9 mouse cellular contexts compared by ENCODE assay signal in genomic region chr11:116437541-116437940, GRCm38 (mm10). TPM values are rescaled to one million over a fixed set of nuclear protein-coding genes. Genes with fewer than 3 reads are reported as not detected.
DNase-seq lines count a peak whose midpoint lies in the region; ATAC-seq lines count a peak whose summit lies in the region.
"Had no signal": no experiment of that assay in that cellular context is flagged by ENCODE, and none has a peak within 500 bp of the region (broad histone marks: within the 10 kb centered on the region; RNA-seq: fewer than 3 reads in every experiment).

No protein-coding gene starts in this region.

- no peak overlapping the region for H3K4me2 ChIP-seq in forebrain, embryonic 12.5 days
- H3K4me2 ChIP-seq in forebrain, embryonic 11.5 days (ENCODE audit: low read depth, low read length, severe bottlenecking): no peak overlapping the region
- H3K4me2 ChIP-seq in lung, embryonic 15.5 days: no peak overlapping the region; the same call in 1 of the 2 replicates
- H3K4me2 ChIP-seq in hindbrain, embryonic 15.5 days: no peak overlapping the region
- peak overlapping the region; percentile 79; the same call in 1 of the 2 replicates for H3K4me2 ChIP-seq in neural tube, embryonic 15.5 days

- no peak overlapping the region for H3K4me3 ChIP-seq in forebrain, embryonic 12.5 days (replicated peaks)
- H3K4me3 ChIP-seq in forebrain, embryonic 11.5 days (ENCODE audit: low read depth, low read length): no peak overlapping the region
- no peak overlapping the region for H3K4me3 ChIP-seq in lung, embryonic 15.5 days
- H3K4me3 ChIP-seq in hindbrain, embryonic 15.5 days: no peak overlapping the region
- H3K4me3 ChIP-seq in neural tube, embryonic 15.5 days (replicated peaks): no peak overlapping the region

- H3K9ac ChIP-seq in forebrain, embryonic 12.5 days: no peak overlapping the region; the same call in 1 of the 2 replicates
- H3K9ac ChIP-seq in forebrain, embryonic 11.5 days (ENCODE audit: low read length): no peak overlapping the region
- no peak overlapping the region for H3K9ac ChIP-seq in lung, embryonic 15.5 days
- 0 out of 2 replicates have a peak overlapping the region, but pooled peaks have one; percentile 17 for H3K9ac ChIP-seq in hindbrain, embryonic 15.5 days
- no peak overlapping the region for H3K9ac ChIP-seq in neural tube, embryonic 15.5 days (replicated peaks)

- no peak for ATAC-seq in forebrain, embryonic 12.5 days (ENCODE audit: low FRiP score)
- no peak for ATAC-seq in forebrain, embryonic 11.5 days (replicated peaks; ENCODE audit: low FRiP score)
- ATAC-seq in lung, embryonic 15.5 days (ENCODE audit: borderline replicate concordance, extremely low read depth, low FRiP score, low TSS enrichment): no peak
- no peak for ATAC-seq in hindbrain, embryonic 15.5 days (ENCODE audit: low FRiP score, low read depth)
- ATAC-seq in neural tube, embryonic 15.5 days (ENCODE audit: low FRiP score): no peak
- ATAC-seq in cerebellum, adult (ENCODE audit: insufficient number of reproducible peaks, low FRiP score, low TSS enrichment): no peak
- ATAC-seq in megakaryocyte-erythroid progenitor cell, adult 5-6 weeks (replicated peaks; ENCODE audit: low FRiP score, low TSS enrichment, poor library complexity, severe bottlenecking): no peak

- DNase-seq in forebrain, embryonic 11.5 days (ENCODE audit: low spot score): no peak
- no peak for DNase-seq in lung, postnatal 4 days
- DNase-seq: cerebellum, adult 2 months had no signal

- H3K9me3 ChIP-seq in forebrain, embryonic 12.5 days: no peaks in the 10 kb centered on the region
- H3K9me3 ChIP-seq in forebrain, embryonic 11.5 days (ENCODE audit: control insufficient read depth, low read length): no peaks in the 10 kb centered on the region
- H3K9me3 ChIP-seq in lung, embryonic 15.5 days: no peaks in the 10 kb centered on the region
- H3K9me3 ChIP-seq in hindbrain, embryonic 15.5 days: no peaks in the 10 kb centered on the region
- no peaks in the 10 kb centered on the region for H3K9me3 ChIP-seq in neural tube, embryonic 15.5 days (replicated peaks)

- H3K27ac ChIP-seq in forebrain, embryonic 12.5 days: 0 out of 2 replicates have a peak overlapping the region, but pooled peaks have one; percentile 25
- no peak overlapping the region for H3K27ac ChIP-seq in forebrain, embryonic 11.5 days (ENCODE audit: low read depth, low read length)
- 0 out of 2 replicates have a peak overlapping the region, but pooled peaks have one; percentile 33 for H3K27ac ChIP-seq in lung, embryonic 15.5 days
- no peak overlapping the region for H3K27ac ChIP-seq in hindbrain, embryonic 15.5 days (replicated peaks)
- H3K27ac ChIP-seq in neural tube, embryonic 15.5 days (replicated peaks): 0 out of 2 replicates have a peak overlapping the region, but pooled peaks have one; percentile 18

- peaks cover 36% of the 10 kb centered on the region for H3K36me3 ChIP-seq in forebrain, embryonic 12.5 days (replicated peaks)
- peaks cover 6% of the 10 kb centered on the region; the same call in 1 of the 2 replicates for H3K36me3 ChIP-seq in forebrain, embryonic 11.5 days (ENCODE audit: control insufficient read depth, insufficient read depth, low read length)
- H3K36me3 ChIP-seq in lung, embryonic 15.5 days: peaks cover 24% of the 10 kb centered on the region
- H3K36me3 ChIP-seq in hindbrain, embryonic 15.5 days: peaks cover 3% of the 10 kb centered on the region; the same call in 1 of the 2 replicates
- H3K36me3 ChIP-seq in neural tube, embryonic 15.5 days: peaks cover 19% of the 10 kb centered on the region; the same call in 1 of the 2 replicates

- WGBS in forebrain, embryonic 12.5 days: 89% methylated on average over 11 of the region's 11 CpGs
- 86% methylated on average over 11 of the region's 11 CpGs for WGBS in forebrain, embryonic 11.5 days
- 77% methylated on average over 11 of the region's 11 CpGs for WGBS in lung, embryonic 15.5 days
- WGBS in hindbrain, embryonic 15.5 days: 91% methylated on average over 11 of the region's 11 CpGs
- WGBS in neural tube, embryonic 15.5 days: 80% methylated on average over 11 of the region's 11 CpGs

- H3K4me1 ChIP-seq in forebrain, embryonic 12.5 days: peaks cover 33% of the 10 kb centered on the region
- H3K4me1 ChIP-seq in forebrain, embryonic 11.5 days (replicated peaks; ENCODE audit: control insufficient read depth, insufficient read depth, low read length): peaks cover 7% of the 10 kb centered on the region; the same call in 1 of the 2 replicates
- peaks cover 48% of the 10 kb centered on the region for H3K4me1 ChIP-seq in lung, embryonic 15.5 days
- peaks cover 29% of the 10 kb centered on the region for H3K4me1 ChIP-seq in hindbrain, embryonic 15.5 days (replicated peaks)
- H3K4me1 ChIP-seq in neural tube, embryonic 15.5 days: peaks cover 30% of the 10 kb centered on the region

- H3K27me3 ChIP-seq in forebrain, embryonic 12.5 days: no peaks in the 10 kb centered on the region
- no peaks in the 10 kb centered on the region for H3K27me3 ChIP-seq in forebrain, embryonic 11.5 days (ENCODE audit: control insufficient read depth, insufficient read depth, low read length)
- no peaks in the 10 kb centered on the region for H3K27me3 ChIP-seq in lung, embryonic 15.5 days
- H3K27me3 ChIP-seq in hindbrain, embryonic 15.5 days: no peaks in the 10 kb centered on the region
- H3K27me3 ChIP-seq in neural tube, embryonic 15.5 days (replicated peaks): no peaks in the 10 kb centered on the region

RNA-seq across cellular contexts. Expression of gene Ubald2, which starts 3.6 kb away (rescaled TPM):
- 50.9 and 59.6 TPM in 2 replicates for polyA plus RNA-seq in forebrain, embryonic 12.5 days (2016; fragmentation: Nextera tagmentation; extraction: Ambion mirVana)
- 80.2 and 83.7 TPM in 2 replicates for polyA plus RNA-seq in forebrain, embryonic 11.5 days (2014; fragmentation: Nextera tagmentation; extraction: Ambion mirVana)
- 37.2 and 41.7 TPM in 2 replicates for polyA plus RNA-seq in lung, embryonic 15.5 days (2015; fragmentation: Nextera tagmentation; extraction: Ambion mirVana)
- 42.7 and 44.3 TPM in 2 replicates for polyA plus RNA-seq in hindbrain, embryonic 15.5 days (2015; fragmentation: Nextera tagmentation; extraction: Ambion mirVana)
- polyA plus RNA-seq in neural tube, embryonic 15.5 days (2015; fragmentation: Nextera tagmentation; extraction: Ambion mirVana): 33.9 and 39.2 TPM in 2 replicates
- total RNA-seq in megakaryocyte-erythroid progenitor cell, adult 5-6 weeks (2014; fragmentation: Nextera tagmentation): 68.8 and 89.9 TPM in 2 replicates
- total RNA-seq in megakaryocyte-erythroid progenitor cell, adult 5-6 weeks (2017): 65.8 and 93.3 TPM in 2 replicates

RNA-seq across cellular contexts. Expression of gene Rnf157, which starts 24.7 kb away (rescaled TPM):
- polyA plus RNA-seq in forebrain, embryonic 12.5 days (2016; fragmentation: Nextera tagmentation; extraction: Ambion mirVana): 23.3 and 36.8 TPM in 2 replicates
- 25.0 and 26.1 TPM in 2 replicates for polyA plus RNA-seq in forebrain, embryonic 11.5 days (2014; fragmentation: Nextera tagmentation; extraction: Ambion mirVana)
- polyA plus RNA-seq in lung, embryonic 15.5 days (2015; fragmentation: Nextera tagmentation; extraction: Ambion mirVana): 11.1 and 11.4 TPM in 2 replicates
- polyA plus RNA-seq in hindbrain, embryonic 15.5 days (2015; fragmentation: Nextera tagmentation; extraction: Ambion mirVana): 69.8 and 78.1 TPM in 2 replicates
- polyA plus RNA-seq in neural tube, embryonic 15.5 days (2015; fragmentation: Nextera tagmentation; extraction: Ambion mirVana): 69.9 and 85.4 TPM in 2 replicates
- total RNA-seq in megakaryocyte-erythroid progenitor cell, adult 5-6 weeks (2014; fragmentation: Nextera tagmentation): 8.1 and 12.1 TPM in 2 replicates
- total RNA-seq in megakaryocyte-erythroid progenitor cell, adult 5-6 weeks (2017): 2.7 and 11.3 TPM in 2 replicates

RNA-seq across cellular contexts. Expression of gene Qrich2, which starts 28.5 kb away (rescaled TPM):
- polyA plus RNA-seq in forebrain, embryonic 12.5 days (2016; fragmentation: Nextera tagmentation; extraction: Ambion mirVana): not detected in 2 replicates
- not detected in 2 replicates for polyA plus RNA-seq in forebrain, embryonic 11.5 days (2014; fragmentation: Nextera tagmentation; extraction: Ambion mirVana)
- polyA plus RNA-seq in lung, embryonic 15.5 days (2015; fragmentation: Nextera tagmentation; extraction: Ambion mirVana): 0.08 TPM in 1 of 2 replicates, not detected in the other
- 0.07 and 0.47 TPM in 2 replicates for polyA plus RNA-seq in hindbrain, embryonic 15.5 days (2015; fragmentation: Nextera tagmentation; extraction: Ambion mirVana)
- polyA plus RNA-seq in neural tube, embryonic 15.5 days (2015; fragmentation: Nextera tagmentation; extraction: Ambion mirVana): 0.15 TPM in 1 of 2 replicates, not detected in the other
- not detected in 2 replicates for total RNA-seq in megakaryocyte-erythroid progenitor cell, adult 5-6 weeks (2014; fragmentation: Nextera tagmentation)
- total RNA-seq in megakaryocyte-erythroid progenitor cell, adult 5-6 weeks (2017): not detected in 2 replicates

RNA-seq across cellular contexts. Expression of gene Prpsap1, which starts 56.5 kb away (rescaled TPM):
- 174 and 176 TPM in 2 replicates for polyA plus RNA-seq in forebrain, embryonic 12.5 days (2016; fragmentation: Nextera tagmentation; extraction: Ambion mirVana)
- 188 and 195 TPM in 2 replicates for polyA plus RNA-seq in forebrain, embryonic 11.5 days (2014; fragmentation: Nextera tagmentation; extraction: Ambion mirVana)
- 180 and 187 TPM in 2 replicates for polyA plus RNA-seq in lung, embryonic 15.5 days (2015; fragmentation: Nextera tagmentation; extraction: Ambion mirVana)
- 181 and 186 TPM in 2 replicates for polyA plus RNA-seq in hindbrain, embryonic 15.5 days (2015; fragmentation: Nextera tagmentation; extraction: Ambion mirVana)
- polyA plus RNA-seq in neural tube, embryonic 15.5 days (2015; fragmentation: Nextera tagmentation; extraction: Ambion mirVana): 173 and 184 TPM in 2 replicates
- total RNA-seq in megakaryocyte-erythroid progenitor cell, adult 5-6 weeks (2014; fragmentation: Nextera tagmentation): 89.6 and 95.3 TPM in 2 replicates
- 36.8 and 60.7 TPM in 2 replicates for total RNA-seq in megakaryocyte-erythroid progenitor cell, adult 5-6 weeks (2017)

Comparison
In these comparisons a context has a peak if more than half of its experiments do, and no peak if none do; other contexts are left out.
1. H3K27ac ChIP-seq: peak in forebrain, embryonic 12.5 days (single experiment), lung, embryonic 15.5 days (single experiment) and neural tube, embryonic 15.5 days (single experiment); none in forebrain, embryonic 11.5 days (single experiment) and hindbrain, embryonic 15.5 days (single experiment).